Mouse (Mus musculus): Measurements from ENCODE around the gene Phrf1. TPM values are rescaled to one million over a fixed set of nuclear protein-coding genes. Genes with fewer than 3 reads are reported as not detected.

Phrf1 gene
- 10 to 100 TPM; 71.6 to 72.7 TPM for total RNA-seq (2021)
- long read RNA-seq, full-length matches to known transcripts: 7 of 15 reads
- long read RNA-seq, partial matches to known transcripts: 7 of 15 reads
- long read RNA-seq, other reads (novel, unspliced or antisense): 1 of 15 reads

DNA sequence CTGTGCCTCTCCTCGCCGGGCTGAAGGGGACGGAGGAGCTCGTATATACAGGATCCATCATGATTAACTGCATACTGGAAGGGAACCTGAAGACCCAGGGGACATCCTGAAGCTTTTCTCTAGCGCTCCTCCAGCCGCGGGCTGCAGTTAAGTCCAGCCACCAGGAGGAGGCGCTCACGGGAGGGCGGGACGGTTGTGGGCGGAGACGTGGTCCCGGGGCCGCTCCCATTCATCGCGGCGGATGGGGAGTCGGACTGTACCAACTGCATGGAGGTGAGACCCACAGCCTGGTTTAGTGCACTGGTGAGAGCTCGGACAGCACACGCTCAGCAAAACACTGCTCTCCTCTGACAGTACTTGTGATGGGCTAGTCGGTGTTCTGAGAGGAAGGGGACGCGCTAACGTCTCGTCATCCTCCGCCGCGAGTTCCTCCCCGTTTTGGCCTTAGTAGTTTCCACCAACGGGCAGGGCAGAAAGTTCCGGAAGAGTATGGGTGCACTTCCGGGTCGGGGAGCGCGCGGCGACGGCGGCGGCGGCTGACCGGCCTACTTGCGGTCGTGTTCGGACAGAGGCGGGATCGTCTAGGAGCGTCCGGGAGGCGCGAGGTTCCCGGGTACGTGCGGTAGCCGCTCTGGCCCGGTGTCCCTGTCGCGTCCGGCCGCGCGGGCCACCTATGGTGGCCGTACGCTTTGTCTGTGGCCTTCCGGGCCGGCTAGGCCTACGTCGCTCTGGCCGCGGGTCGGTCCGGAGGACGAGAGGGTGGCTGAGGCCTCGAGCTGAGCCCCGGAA, at the start of gene Phrf1:
TSS of gene Phrf1 (plus strand) at position 506 of the 789 bp plus-strand sequence.
- peak; percentile 97 for DNase-seq (ENCODE audit: low spot score in 2 of 2)

DNA sequence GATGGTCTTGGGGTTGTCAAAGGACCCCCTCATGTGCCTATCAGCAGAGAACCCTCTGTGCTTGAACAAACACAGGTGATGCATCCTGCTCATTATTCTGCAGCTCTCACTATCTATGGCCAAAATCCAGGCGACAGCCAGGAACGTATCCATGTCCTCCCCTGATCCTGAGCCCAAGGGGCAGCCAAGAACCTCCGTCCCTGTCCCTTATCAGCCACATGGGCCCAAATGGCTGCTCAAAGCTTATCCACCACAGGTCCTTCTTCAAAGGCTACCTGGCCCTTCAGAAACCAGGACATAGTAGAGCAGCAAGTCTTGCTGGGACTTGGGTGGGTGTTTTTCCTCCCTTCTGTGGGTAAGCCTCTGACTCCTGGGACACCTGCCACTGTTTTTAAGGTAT, 40.4 kb upstream of the Phrf1 start:
- no peak for DNase-seq (ENCODE audit: low spot score in 2 of 2)

DNA sequence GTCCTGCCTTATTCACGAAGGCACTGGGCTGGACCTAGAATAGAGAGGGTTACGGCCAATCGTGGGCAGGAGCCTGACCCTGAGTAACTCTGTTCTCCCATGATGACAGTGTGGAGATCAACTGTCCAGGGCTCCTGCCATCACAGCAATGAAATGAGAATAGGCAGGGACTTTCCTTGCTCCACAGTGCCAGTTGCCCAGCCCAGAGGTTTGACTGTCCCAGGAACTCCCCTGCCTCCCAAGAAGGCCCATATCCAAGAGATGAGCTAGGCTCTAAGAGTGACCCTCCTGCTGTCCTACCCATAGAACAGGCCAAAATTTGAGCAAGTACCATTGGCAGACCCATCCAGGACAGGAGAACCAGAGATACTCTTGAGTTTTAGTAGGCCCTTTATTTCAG, 39.9 kb upstream of the Phrf1 start:
- no peak for DNase-seq (ENCODE audit: low spot score in 2 of 2)

DNA sequence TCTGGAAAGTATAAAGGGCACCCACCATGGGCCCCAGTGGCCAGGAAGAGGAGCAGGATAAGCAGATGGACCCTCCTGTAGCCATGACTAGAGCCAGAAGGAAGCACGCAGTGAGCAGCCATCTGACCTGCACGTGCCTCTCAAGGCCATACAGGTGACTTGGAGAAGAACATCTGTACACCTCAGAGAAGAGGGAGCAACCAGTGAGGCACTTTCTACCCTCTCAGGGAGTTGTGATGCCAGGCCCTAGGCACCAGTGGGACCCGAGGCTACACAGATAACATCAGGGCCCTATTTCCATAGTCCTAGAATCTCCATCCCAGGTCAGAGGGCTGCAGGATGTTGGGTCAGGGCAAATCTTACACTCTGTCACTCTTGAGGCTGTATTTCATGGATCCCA, 38.4 kb upstream of the Phrf1 start:
- DNase-seq (ENCODE audit: low spot score in 2 of 2): no peak

DNA sequence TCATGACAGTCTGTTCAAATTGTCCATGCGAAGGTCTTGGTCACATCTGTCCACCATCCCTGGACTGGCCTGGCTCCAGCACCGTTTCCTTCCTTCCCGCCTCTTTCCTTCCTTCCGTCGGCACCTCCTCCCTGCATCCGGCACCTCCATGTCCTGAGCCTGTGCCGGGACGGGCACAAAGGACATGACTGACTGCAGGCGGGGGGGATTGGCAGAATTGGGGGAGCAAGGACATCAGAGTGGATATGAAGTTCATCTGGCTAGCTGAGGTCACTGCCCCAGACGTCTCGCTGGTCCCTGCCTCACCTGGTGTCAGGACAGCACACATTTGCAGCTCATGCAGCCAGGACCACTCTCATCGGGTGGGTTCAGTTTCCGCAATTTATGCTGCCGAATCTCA, 37.5 kb upstream of the Phrf1 start:
- DNase-seq (ENCODE audit: low spot score in 2 of 2): no peak

DNA sequence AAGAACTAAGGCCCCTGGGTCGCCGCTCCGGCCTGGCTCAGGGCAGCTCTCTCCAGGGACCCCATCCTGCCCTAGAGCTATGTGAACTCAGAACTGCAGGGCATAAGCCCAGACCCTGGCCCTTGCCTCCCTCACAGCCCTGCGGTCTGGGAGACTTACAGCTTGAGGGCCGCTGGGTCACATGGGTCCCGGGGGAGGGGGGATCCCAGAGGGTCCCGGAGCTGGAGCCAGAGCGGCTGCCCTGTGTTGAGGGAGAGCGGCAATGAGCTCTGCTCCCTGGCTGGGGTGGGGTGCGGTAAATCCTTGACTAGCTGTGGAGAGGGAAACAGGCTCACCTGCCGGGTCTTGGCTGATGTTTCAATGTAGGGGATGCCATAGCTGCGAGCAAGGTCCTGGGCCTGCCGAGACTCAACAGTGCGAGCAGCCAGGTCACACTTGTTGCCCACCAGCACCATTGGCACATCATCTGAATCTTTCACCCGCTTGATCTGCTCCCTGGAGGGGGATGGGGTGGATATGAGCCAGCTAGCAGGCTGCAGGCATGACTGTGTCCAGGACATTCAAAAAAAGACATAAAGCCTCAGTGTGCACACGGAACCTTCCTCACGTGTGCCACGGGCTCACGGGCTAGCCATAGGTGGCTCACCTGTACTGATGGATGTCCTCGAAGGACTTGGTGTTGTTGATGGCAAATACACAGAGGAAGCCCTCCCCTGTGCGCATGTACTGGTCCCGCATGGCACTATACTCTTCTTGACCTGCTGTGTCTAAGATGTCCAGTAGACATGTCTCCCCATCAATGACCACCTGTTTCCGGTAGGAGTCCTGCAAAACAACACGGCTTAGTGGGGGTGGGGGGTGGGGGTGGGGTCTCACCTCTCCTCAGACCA, 36.5 kb upstream of the Phrf1 start:
- no peak for DNase-seq (ENCODE audit: low spot score in 2 of 2)

DNA sequence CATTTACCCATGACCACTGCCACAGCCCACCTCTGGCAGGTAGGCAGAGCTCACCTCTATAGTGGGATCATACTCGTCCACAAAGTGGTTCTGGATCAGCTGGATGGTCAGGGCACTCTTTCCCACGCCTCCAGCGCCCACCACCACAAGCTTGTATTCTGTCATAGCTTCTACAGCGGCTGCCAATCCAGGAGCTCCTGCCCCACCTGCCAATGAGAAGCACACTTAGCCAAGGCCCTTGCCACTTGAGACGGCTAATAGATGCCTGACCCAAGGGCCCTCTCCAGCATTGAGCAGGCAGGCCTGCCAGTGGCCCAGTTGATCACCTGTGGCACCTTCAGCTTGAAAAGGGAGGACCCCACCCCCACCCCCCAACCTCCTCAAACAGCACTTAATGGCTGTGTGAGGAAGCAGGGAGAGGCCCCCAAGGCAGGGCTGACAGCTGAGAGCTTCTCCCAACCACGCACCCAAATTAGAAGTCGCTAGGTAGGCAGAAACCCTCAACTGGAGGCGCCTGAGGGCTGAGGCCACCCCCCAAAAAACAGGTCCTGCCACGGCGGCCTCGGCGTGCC, 35.7 kb upstream of the Phrf1 start:
- no peak for DNase-seq (ENCODE audit: low spot score in 2 of 2)

DNA sequence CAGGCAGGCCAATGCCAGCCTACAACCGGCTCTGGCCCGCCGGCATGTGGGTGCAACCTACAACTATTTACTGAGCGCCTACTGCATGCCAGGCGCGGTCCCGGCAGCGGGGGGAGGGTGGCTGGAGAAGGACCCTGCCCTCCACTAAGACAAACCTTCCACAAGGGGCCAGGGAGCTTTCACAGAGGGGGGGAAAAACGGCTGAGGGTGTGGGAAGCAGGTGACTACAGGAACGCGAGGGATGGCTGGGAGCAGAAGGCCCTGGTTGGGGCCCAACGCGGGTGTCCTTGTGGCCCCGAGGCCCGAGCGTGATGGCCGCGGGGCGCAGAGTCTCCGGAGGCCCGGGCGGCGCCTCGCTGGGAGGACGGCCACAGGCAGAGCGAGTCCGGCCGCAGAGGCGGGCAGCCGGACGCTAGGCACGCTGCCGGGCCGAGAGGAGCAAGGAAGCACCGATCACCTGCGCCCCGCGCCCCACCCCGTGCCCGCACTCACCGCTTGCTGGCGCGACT, 35.2 kb upstream of the Phrf1 start:
- peak; percentile 41 to 57 for DNase-seq (ENCODE audit: low spot score in 2 of 2)

DNA sequence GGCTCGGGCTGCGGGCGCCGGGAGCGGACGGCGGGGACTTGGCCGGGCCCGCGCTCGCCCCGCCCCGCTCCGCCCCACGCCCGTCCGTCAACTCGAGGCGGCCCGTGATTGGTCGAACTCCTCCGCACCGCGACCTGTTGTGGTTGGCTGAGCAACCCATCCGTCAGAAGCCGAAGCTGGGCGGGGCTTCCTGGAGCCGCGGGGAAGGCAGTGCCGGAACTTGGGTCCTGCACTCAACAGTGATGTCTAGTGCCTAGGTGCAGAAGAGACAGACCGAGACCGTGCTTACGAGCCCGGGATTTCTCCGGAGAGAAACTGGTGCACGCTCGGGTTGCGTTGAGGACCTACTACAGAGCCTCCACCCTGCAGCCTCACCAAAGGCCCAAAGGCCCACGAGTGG, 34.6 kb upstream of the Phrf1 start, which contains the start of the genes Hras and Lrrc56:
TSS of gene Hras (minus strand) at position 58 of the 400 bp plus-strand sequence.
TSS of gene Lrrc56 (plus strand) at position 210 of the 400 bp plus-strand sequence.
- peak; percentile 98 to 99 for DNase-seq (ENCODE audit: low spot score in 2 of 2)

DNA sequence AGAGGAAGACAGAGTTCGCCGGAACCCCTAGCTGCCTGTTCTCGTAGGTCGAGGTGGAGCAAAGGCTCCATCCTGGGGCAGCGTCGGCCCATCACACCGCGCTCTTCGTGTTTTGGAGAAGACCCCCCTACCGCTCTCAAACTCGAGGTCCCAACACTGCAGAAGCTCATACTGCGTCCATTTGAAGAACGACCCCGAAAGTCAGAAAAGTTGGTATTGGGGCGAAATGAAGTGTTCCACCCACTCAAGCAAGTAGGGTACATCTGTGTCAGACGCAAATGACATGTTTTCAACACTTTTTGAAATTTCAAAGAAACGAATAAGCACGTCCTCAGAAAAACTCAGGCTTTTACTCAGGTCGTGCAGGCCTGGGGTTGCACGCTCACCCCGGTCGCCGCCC, 34.2 kb upstream of the Phrf1 start:
- DNase-seq (ENCODE audit: low spot score in 2 of 2): no peak

DNA sequence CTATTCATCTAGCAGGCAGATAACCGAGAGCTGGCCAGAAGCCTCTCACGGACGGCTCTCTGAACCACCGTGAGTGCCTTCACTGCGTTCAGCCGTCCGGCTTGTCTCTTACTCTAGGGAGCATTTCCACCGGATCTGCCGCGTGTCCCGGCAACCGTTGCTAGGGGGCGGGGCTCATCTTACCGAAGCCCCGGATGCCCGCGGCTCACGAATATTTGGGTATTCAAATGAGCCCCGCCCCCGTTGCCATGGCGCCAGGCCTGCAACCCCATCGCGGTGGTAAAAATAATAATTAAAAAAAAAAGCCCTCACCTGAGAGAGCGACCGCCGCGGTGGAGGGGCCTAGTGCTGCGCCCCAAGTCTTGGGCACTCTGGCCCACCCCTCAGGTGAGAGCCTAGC, 33.8 kb upstream of the Phrf1 start:
- peak; percentile 90 for DNase-seq (ENCODE audit: low spot score in 2 of 2)

DNA sequence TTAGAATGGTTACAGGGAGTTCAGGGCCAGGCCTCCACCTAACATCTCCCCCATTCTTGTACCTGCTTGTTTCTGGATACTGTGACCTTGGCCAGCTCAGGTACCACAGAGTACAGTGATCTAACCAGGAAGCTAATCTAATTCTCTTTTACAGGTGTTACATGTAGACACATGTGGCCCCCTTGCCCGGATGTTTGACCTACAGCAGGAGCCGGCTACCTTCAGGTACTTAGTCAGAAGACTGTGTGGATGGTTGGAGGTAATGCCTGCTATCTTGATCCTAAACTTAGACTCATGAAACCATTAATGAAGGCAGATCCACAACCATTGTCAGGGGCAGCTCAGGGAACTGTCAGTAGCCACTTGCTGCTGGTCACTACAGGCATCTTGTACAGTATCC, 32.8 kb upstream of the Phrf1 start:
- no peak for DNase-seq (ENCODE audit: low spot score in 2 of 2)

DNA sequence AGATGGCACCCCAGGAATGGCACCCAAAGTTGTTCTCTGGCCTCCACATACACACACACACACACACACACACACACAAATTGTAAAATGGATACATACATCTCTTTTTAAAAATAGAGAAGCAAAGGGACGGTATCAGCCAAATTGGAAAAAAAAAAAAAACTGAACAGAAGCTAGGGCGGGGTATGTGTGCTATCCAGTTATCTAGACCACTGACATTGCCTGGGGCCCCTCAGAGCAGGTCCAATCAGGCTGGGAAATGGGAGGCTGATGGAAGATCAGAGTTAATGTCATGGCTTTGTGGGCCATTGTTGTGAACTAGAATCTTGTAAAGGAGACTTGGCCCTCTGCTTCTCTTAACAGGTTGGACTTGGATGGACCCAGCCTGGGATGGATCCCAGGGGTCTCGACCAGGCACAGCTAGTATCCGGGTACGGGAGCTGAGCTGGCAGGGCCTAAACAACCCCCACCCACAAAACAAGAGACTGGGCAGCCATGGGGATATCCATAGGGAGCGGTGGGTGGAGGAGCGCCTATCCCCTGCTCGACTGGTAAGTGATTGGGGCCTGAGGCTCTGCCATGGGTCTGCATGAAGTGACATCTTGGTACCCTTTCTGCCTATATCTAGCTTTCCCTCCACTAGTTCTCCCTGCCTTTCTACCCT, 31.8 kb upstream of the Phrf1 start:
- DNase-seq (ENCODE audit: low spot score in 2 of 2): no peak

DNA sequence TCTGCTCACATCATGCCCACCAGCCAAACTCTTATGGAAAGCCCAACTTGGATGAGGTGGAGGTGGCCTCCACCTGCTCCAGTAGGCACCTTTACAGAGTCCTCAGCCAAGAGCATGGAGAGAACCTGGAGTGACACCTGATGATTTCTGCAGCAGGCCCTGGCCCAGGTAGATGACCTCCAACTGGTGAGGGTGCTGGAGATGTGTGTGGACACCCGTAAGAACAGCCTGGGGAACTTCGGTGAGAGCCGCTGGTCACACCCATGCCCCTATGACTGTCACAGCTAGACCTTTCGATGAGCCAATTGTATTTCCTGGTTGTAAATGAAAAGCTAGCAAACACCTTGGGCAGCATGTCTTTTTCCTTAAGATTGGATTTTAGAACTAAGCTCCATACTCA, 30.5 kb upstream of the Phrf1 start:
- no peak for DNase-seq (ENCODE audit: low spot score in 2 of 2)

DNA sequence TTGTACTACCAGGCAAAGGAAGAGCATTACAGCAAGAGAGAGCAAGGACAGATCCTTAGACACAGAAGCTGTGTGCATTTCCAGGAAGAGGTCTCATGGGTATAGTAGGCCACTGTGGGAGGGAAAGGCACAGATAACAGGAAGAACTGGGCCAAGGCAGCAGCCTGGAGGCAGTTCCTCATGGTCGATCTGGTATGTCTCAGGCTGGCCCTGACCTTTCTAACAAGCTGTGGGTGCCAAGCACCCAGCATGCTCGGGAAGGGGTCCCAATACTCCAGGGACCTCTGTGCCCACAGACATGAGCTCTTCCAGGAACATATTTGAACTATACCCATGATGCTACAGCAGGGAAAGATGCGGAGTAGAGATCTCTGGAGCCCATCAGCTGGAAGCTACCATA, 24.0 kb upstream of the Phrf1 start:
- DNase-seq (ENCODE audit: low spot score in 2 of 2): no peak

DNA sequence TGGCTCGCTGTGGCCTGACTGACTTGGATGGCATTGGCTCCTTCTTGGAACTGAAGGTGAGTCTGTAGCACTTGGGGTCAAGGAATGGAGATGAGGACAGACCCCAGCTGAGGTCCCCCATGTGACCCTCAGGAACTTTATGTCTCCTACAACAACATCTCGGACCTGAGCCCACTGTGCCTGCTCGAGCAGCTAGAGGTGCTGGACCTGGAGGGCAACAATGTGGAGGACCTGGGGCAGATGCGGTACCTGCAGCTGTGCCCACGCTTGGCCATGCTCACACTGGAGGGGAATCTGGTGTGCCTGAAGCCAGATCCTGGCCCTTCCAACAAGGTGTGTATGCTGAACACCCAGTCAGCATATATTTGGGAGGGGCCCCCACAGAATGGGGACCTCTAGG, 23.1 kb upstream of the Phrf1 start:
- DNase-seq (ENCODE audit: low spot score in 2 of 2): no peak

DNA sequence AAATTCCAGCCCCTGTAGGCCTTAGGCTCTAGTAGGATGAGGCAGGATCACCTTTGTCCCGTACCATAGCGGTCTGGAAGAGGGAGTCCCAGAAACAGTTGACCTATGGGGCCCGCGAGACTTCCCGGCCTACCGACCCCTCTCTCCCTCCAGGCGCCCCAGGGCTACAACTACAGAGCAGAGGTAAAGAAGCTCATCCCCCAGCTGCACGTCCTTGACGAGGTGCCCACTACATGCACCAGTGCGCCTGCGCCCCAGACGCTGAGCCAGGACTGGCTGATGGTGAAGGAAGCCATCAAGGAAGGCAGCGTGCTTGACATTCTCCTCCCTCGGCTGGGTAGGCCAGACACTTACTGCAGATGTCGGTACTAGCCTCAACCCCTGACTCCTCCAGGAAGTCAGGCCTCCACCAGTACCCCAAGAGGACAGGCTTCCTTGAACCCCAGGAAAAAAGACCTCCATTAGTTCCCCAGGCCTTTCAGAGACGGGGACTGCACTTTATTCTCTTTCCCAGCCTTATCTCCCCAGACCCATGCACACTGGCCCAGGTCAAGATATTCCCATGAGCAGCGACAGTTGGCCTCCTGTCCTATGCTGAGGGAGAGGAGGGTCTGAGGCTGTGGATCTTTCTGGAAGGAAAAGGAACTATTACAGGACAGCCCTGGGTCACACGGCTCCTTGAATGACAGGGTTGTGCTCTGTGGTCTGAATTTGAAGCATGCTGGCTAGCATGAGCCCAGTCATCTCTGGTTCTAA, 22.2 kb upstream of the Phrf1 start:
- no peak for DNase-seq (ENCODE audit: low spot score in 2 of 2)

DNA sequence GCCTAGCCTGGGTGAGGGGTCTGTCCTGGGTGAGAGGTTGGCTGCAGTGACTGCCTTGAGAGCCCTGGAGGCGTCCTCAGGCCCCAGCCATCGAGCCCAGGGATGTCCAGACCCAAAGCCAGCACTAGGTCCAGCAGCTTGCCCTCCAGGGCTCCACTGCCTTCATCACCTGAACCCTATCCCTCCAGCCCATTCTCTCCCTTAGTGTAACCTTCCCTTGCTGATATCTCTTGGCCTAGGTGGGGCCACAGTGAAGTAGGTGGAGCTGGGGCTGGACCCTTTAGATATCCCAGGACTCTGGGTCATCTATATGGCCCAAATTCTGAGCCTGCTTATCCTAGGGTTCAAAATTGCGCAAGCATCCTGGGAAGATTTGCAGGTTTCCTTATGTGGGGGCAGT, 19.1 kb upstream of the Phrf1 start:
- no peak for DNase-seq (ENCODE audit: low spot score in 2 of 2)

DNA sequence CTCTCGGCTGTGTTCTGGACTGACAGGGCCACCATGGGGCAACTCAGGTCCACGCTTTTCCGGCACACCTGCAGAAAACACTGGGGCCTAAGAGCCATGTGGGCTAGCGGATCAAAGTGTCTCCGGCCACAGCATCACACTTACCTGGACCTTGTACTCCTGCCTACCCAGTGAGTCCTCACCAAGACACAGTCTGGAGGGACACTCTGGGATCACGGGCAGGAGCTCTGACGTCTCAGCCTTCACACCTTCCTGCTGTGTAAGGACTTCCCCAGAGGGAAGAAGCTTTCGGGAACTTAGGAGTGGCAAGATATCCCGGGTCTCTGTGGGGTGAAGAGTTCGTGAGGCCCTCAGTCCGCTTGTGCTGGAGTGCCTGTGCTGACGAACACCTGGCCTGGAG, 18.4 kb upstream of the Phrf1 start:
- no peak for DNase-seq (ENCODE audit: low spot score in 2 of 2)

DNA sequence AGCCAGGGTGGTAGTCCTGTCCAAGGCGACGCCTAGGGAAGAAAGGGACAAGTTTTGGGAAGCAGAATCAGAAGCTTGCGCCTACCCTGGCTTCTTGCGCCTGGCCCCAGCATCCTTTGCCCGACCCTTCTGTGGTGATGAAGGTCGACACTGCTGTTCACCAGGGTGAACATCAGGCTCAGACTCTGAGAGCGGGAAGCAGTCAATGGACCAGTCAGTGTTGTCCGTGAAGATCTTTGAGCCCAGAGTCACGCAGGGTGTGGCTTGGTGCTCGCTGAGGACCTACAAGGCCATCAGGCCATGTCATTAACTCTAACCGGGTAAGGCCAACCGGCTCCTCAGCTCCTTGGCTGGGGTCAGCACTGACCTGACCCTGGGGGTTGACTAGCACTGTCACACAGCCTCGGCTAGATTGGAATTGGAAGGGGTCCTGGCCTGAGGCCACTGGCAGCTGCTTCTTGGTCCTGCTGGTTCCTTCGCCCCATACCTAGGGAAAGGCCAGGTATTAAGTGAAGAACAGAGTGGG, 17.9 kb upstream of the Phrf1 start:
- DNase-seq (ENCODE audit: low spot score in 2 of 2): peak in 1 of 2 experiments; percentile 2

Data from layer of hippocampus, postnatal 10 days (tissue).